Mouse (Mus musculus) heart, adult 10 weeks (tissue): ENCODE results near the gene Zfp979. TPM values are rescaled to one million over a fixed set of nuclear protein-coding genes. Genes with fewer than 3 reads are reported as not detected.

Experiments used
- polyA plus RNA-seq: library from polyadenylated mRNA; stranded (reverse); fragments of 350-450 nt; fragmentation: Illumina TruSeq; extraction: RNeasy Lipid Tissue Mini Kit (QIAGEN cat#74804); gene quantifications from one replicate; pipeline ENCODE4 v1.2.3, GENCODE M21; 2014; ENCODE audit warnings: low read depth, low replicate concordance

Gene Zfp979
- polyA plus RNA-seq: 7.9 TPM

DNA sequence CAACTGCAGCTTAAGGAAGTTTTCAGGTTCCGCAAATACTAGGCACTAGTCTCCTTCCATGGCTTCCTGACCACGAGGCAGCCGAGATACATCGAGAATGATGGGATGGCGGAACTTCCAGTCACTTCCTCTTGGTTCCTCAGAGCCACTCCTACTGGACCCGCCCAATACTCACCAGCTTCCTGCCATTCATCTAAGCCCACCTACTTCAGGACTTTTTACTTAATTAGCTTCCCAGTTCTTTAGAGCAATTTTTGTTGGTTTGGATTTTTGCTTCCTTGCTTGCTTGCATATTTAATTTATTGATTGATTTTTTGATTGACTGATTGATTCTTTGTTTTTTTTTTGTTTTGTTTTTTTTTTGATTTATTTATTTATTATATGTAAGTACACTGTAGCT, at the start of gene Zfp979:
Zfp979 (minus strand) TSS at position 101 of the 400 bp plus-strand sequence.

Other genes with a start within 250 kb of the Zfp979 start
- 14.8 TPM for gene Zfp982, start 150.1 kb downstream of the Zfp979 start, polyA plus RNA-seq
- gene Gm16503, start 102.3 kb downstream of the Zfp979 start, polyA plus RNA-seq: not detected
- gene Zfp985, start 89.2 kb downstream of the Zfp979 start, polyA plus RNA-seq: 0.73 TPM
- gene Zfp534, start 60.0 kb upstream of the Zfp979 start, polyA plus RNA-seq: not detected
- gene Zfp984, start 167.3 kb upstream of the Zfp979 start, polyA plus RNA-seq: 6.3 TPM
- 7.5 TPM for gene Zfp933, start 205.9 kb upstream of the Zfp979 start, polyA plus RNA-seq
- gene Miip, start 226.3 kb upstream of the Zfp979 start, polyA plus RNA-seq: 18.3 TPM
- 27.3 TPM for gene Fv1, start 226.5 kb upstream of the Zfp979 start, polyA plus RNA-seq